Mouse (Mus musculus): Measurements from ENCODE around the gene Phlda3.
A peak's percentile ranks its signal among the peaks of the same experiment; 100 is the strongest.

Phlda3 gene

GRCm38 (mm10) chr1:135794216-135795134 is 28.6 kb downstream of the Phlda3 start:
- no peak for DNase-seq

DNA sequence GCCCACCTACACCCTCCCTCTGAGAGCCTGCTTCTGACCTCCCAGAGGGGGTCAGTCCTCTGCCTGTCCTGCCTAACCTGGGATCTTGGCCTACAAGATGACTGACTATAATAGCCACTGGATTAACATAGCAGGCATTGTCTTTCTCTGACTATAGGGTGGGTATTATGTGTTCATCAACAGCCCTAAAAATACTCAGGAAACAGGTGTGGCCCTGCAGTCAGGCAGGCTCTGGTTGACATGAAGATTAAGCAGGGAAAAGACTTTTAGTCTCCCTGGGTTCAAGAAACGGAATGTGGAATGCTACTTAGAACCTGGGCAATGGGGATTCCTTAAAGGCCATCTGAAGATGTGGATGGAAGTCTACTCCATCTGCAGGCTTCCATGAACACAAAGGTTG is 32.6 kb downstream of the Phlda3 start:
- DNase-seq: no peak

DNA sequence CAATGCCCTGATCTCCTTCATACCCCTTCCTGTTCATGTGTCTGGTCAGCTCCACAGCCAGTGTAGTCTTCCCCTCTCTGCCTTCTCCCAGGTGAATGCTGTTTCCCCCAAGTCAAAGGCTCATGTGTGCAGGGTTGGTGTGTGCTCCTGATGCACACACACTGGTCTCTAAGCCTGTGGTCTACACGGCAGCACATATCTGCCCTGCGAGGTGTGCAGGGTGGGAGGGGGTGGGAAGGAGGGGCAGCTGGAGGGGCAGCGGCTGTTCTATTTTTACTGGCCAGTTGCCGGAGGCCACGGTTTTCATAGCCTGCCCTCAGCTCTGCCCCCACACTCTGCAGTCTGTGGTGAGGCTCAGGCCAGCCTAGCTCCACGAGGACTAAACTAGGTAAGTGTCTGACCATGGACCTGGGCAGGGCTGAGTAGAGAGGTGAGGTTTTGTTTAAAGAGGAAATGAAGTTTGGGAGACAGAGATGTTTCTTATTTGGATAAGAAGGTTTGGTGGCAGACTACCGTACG is 33.2 kb downstream of the Phlda3 start:
- no peak for DNase-seq

- DNase-seq: no peak
Observed at GRCm38 (mm10) chr1:135800192-135800950, 34.5 kb downstream of the Phlda3 start.

DNA sequence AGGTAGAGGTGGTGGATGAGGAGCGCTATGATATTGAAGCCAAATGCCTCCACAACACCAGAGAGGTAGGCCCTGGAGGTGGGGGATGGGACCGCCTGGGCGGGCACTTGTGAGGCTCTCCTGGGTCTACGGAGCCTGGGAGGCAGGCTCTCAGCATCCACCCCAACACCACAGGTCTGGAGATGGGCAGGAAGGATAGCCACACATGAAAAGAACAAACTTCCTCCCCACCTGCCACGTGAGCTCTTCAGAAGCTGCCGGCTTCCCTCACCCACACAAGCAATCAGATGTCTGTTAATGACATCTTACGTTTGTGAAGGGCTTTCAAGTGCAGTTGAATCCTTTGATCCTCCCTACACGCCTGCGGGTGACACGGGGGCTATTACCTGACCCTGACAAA is 41.6 kb downstream of the Phlda3 start:
- DNase-seq: no peak

DNA sequence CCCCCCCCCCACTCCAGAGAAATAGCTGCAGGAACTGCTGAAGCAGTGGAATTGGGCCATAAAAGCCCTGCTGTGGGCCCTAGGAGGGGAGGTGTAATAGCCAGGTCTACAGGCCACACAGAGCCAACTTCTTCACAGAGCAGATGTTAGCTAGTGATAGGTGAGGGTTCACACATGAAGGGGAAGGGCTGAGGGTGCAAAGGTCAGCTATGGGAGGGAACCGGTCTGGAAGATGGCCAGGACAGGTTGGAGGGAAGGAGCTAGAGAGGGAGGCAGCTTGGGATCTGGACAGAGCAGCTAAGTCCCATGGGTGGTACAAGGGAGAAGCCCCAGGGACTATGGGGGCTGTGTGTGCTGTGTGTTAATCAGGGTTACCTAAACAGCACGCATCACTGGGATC is 44.3 kb downstream of the Phlda3 start:
- DNase-seq: peak; percentile 77

- peak; percentile 96 for DNase-seq
Observed at GRCm38 (mm10) chr1:135811016-135811646, 45.2 kb downstream of the Phlda3 start.

- no peak for DNase-seq
Observed at GRCm38 (mm10) chr1:135812205-135812604, 46.3 kb downstream of the Phlda3 start.

DNA sequence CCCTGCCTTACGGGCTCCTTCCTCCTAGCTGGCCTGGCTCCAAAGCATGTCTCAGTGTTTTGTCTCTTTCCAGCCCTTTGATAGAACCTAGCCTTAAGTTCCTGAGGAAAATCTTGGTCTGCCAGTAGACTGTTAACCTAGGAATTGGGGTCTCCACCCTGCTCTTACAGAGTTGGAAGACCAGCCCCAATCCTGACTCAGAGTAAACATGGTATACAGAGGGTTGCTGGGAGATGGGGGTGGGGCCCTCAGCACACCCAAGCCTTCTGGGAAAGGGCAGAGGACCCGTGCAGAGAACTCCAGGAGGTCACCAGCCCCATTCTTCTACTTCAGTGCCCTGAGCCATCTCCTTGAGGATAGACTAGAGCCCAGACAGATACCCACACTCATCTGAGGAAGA is 46.7 kb downstream of the Phlda3 start:
- peak; percentile 48 for DNase-seq

GRCm38 (mm10) chr1:135813071-135813470 is 47.2 kb downstream of the Phlda3 start:
- DNase-seq: peak; percentile 49

DNA sequence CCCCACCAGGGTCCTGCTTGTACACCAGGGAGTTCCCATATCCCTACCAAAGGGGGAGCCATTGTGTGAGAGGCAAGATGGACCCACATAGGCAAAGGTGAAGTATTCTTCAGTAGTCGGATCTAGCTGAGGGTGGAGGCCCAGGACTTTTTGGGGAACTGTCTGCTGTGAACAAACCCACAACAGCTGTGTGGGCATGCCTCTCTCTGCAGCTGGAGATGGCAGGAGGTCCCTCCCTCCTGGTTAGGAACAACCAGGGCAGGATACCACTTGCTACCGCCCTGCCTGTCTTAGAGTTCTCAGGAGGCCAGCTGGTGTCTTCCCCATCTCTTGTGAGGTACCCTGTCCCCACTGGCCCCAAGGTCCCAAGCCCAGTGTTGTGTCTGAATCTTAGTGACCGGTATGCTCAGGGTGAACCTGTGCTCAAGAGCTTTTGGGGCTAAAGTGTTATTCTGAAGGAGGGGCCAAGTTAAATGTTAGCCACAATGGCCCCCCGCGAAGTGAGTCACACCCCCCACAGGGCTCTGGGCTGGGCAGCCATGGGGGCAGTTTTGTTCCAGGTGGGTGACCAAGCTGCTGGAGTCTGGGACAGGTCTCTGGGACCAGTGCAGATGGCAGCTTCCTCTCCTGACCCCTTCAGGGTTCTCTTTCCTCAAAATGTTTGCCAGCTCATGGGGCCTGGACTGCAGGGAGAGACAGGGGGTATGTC is 47.9 kb downstream of the Phlda3 start:
- peak; percentile 93 for DNase-seq

- peak; percentile 52 for DNase-seq
Observed at GRCm38 (mm10) chr1:135814531-135814930, 48.6 kb downstream of the Phlda3 start.

- no peak for DNase-seq
Observed at GRCm38 (mm10) chr1:135817595-135817994, 51.7 kb downstream of the Phlda3 start.

DNA sequence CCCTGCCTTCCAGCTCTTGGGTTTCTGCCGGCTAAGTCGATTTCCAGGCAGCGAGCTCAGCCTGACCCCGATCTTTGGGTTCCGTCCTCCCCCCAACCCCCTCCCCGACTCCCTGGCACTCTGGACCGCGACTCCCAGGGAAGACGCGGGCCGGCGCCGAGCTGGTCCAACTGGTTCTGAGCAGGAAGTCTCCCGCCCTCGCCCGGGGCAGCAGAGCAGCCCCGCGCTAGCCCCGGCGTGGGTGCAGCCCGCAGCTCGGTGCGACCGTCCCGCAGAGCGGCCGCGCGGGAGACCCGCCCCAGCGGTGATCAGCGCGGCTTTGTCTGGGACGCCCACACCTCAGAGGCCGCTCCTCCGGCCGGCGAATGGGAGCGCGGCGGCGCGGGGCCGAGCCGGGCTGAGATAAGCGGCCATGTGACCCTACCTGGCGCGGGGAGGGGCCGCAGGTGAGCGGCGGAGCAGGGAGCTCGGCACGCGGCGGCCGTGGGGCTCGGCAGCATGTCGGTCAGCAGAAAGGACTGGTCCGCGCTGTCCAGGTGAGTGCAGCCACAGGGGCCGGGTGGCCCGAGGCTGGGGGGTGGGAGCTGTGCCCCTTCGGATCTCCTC is 52.7 kb downstream of the Phlda3 start, which contains the start of gene Lad1:
Lad1 (plus strand) TSS at position 118 of the 606 bp plus-strand sequence.
- DNase-seq: peak; percentile 74
